Mouse (Mus musculus) neural tube, embryonic 10.5 days (tissue): ENCODE measurements around the gene Zfp791.
"Not testable (repeated sequence)": the region's sequence is repeated elsewhere in the genome, so short reads cannot be mapped to it uniquely, and the experiment has no call there.

Experiments used
- DNase-seq: peaks from one replicate; pipeline ENCODE4 v3.0.0-alpha.2; 2017; ENCODE audit warnings: low spot score; ENCODE audit errors: extremely low spot score

The Zfp791 gene

GRCm38 (mm10) chr8:85083108-85083813 lies 39.6 kb downstream of the Zfp791 start, which contains the start of gene Man2b1:
Man2b1 (plus strand) TSS chr8:85083270.
- peak; percentile 66 for DNase-seq

GRCm38 (mm10) chr8:85082169-85082568 lies 40.7 kb downstream of the Zfp791 start:
- not testable (repeated sequence) for DNase-seq

- DNase-seq = no peak
Measured at GRCm38 (mm10) chr8:85081216-85081555, 41.7 kb downstream of the Zfp791 start, which contains the start of gene Wdr83. Wdr83 (minus strand) TSS chr8:85081306.

GRCm38 (mm10) chr8:85080532-85081215 lies 42.2 kb downstream of the Zfp791 start, which contains the start of gene Wdr83os:
Wdr83os (plus strand) TSS chr8:85080740.
- peak; percentile 78 for DNase-seq

GRCm38 (mm10) chr8:85080214-85080531 lies 42.7 kb downstream of the Zfp791 start:
- DNase-seq = no peak

GRCm38 (mm10) chr8:85076993-85077392 lies 45.9 kb downstream of the Zfp791 start:
- DNase-seq = peak; percentile 76

GRCm38 (mm10) chr8:85076001-85076400 lies 46.9 kb downstream of the Zfp791 start:
- DNase-seq = no peak

GRCm38 (mm10) chr8:85074617-85075016 lies 48.3 kb downstream of the Zfp791 start:
- no peak for DNase-seq

GRCm38 (mm10) chr8:85074167-85074566 lies 48.7 kb downstream of the Zfp791 start:
- DNase-seq = no peak

- DNase-seq = no peak
Measured at GRCm38 (mm10) chr8:85073041-85073612, 49.8 kb downstream of the Zfp791 start.

GRCm38 (mm10) chr8:85072364-85072929 lies 50.4 kb downstream of the Zfp791 start:
- DNase-seq = no peak

- peak; percentile 87 for DNase-seq
Measured at GRCm38 (mm10) chr8:85071514-85072281, 51.2 kb downstream of the Zfp791 start, which contains the start of gene Dhps. Dhps (plus strand) TSS chr8:85071757.

GRCm38 (mm10) chr8:85071041-85071440 lies 51.9 kb downstream of the Zfp791 start:
- peak; percentile 45 for DNase-seq

GRCm38 (mm10) chr8:85067982-85068381 lies 54.9 kb downstream of the Zfp791 start, which contains the start of gene Gm5741:
Gm5741 (minus strand) TSS chr8:85067982.
- DNase-seq = no peak

GRCm38 (mm10) chr8:85067155-85067554 lies 55.7 kb downstream of the Zfp791 start:
- no peak for DNase-seq

- no peak for DNase-seq
Measured at GRCm38 (mm10) chr8:85065213-85065612, 57.7 kb downstream of the Zfp791 start.

- DNase-seq = no peak
Measured at GRCm38 (mm10) chr8:85062603-85063002, 60.3 kb downstream of the Zfp791 start.

- peak; percentile 91 for DNase-seq
Measured at GRCm38 (mm10) chr8:85059879-85060616, 62.8 kb downstream of the Zfp791 start, which contains the start of gene Fbxw9. Fbxw9 (plus strand) TSS chr8:85060055.
